Mouse (Mus musculus): ENCODE measurements around the gene Bfsp1.

Gene Bfsp1

DNA sequence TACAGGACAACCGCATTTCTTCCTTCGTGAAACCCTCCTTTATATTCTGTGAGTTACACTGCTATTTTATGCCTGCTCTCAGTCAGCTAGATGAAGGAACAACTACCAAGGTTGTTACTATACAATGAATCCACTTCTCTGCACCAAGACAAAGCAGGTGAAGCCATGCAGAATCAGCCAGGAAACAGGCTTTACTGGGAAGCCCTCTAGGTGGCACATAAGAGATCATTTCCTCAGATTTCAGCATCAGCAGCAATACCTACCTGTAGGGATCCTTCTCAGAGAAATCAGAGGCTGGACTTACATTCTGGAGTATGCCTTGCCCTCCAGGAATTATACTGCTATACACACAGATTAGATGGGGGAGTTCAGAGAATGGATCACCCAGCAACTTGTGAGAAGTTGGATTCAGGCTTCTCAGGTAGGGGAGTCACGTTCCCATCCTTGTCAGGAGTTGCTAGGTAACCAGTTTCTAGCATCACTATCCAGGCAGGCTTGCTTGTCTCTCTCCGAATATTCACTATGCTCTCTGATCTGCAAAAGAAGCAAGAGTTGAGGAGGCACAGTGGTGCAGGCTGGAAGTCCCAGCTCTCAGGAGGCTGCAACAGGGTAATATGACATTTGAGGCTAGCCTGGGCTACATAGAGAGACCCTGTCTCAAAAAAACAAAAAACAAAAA is 66.5 kb downstream of the Bfsp1 start:
- in situ Hi-C loops (cut with MboI, MseI) = loop anchor here (25.0 kb wide), 1 partner anchor 1066 kb away; no protein-coding TSS in a partner anchor

DNA sequence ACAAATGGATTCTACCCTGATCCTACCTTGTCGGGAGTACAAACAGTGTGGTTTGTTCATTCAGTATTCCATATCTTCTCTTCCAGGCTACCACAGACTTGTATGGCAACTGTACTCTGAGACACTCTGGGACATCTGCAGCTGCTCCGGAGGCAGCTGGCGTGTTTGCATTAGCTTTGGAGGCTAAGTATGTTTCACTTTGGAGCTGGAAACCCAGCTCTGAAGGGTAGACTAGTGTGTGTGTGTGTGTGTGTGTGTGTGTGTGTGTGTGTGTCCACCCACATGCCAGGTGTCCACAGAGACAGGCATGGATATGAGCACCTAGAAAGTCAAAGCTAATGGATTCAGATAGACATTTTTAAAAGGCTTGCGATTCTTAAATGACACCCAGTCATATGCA is 67.1 kb downstream of the Bfsp1 start:
- in situ Hi-C loops (cut with MboI, MseI) = loop anchor here (25.0 kb wide), 1 partner anchor 1066 kb away; no protein-coding TSS in a partner anchor

DNA sequence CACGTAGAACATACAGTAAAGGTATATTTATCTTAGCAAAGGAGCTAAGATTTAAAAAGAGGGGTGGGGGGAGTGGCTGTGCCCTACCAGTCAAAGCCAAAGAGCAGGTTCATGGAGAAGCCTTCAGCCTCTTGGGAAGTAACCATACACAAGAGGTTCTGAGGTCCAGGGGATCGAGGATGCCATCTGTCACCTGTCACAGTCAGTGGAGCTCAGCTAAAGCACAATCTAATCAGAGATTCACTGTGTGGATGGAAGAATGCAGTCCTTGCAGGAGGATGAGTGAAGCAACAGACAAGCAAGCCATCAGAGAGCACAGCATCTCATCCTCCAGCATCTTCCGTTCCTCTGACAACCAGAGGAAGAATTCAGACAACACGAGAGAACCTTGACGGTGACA is 73.1 kb downstream of the Bfsp1 start:
- in situ Hi-C loops (cut with MboI, MseI) = loop anchor here (25.0 kb wide), 1 partner anchor 1072 kb away; no protein-coding TSS in a partner anchor

GRCm38 (mm10) chr2:143780310-143780709 is 82.7 kb downstream of the Bfsp1 start:
- in situ Hi-C loops (cut with MboI, MseI) = loop anchor here (25.0 kb wide), 1 partner anchor 1082 kb away; no protein-coding TSS in a partner anchor

All from T-helper 2 cell (primary cell).